Mouse (Mus musculus) urinary bladder, postnatal 10 days (tissue): ENCODE results near the gene Nynrin.

Experiments used
- DNase-seq: peaks from one replicate; pipeline ENCODE4 v3.0.0; 2022; ENCODE audit warnings: low spot score

Gene Nynrin

DNA sequence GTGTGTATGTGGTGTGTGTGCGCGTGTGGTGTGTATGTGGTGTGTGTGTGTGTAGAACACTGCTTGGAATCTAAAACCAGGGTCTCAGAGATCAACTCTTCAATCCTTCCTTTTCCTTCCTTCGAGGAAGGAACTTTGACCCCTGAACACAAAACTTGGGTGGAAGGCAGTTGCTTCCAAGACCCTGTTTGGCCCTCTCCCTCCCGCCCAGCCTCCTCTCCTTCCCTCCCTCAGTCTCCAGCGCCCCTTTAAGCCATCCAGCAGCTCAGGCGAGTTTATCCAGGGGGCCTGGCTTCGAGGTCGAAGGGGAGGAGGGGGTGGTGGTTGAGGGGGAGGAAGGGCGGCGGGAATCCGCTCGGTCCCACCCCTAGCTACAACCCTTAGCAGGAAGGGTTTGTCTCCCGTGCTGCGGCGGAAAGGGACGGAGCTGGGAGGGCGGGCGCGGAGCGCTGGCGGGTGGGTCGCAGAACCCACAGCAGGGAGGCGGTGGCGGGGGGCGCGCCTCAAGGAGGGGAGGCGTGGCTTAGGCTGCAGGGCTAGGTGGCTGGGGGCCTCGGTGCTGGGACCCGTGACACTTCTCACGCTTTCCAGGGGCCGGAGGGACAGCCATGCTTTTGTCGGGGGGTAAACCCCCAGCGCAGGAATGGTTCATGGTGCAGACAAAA lies at the start of gene Nynrin:
TSS of gene Nynrin (plus strand) at position 390 of the 665 bp plus-strand sequence.
- DNase-seq = no peak

DNA sequence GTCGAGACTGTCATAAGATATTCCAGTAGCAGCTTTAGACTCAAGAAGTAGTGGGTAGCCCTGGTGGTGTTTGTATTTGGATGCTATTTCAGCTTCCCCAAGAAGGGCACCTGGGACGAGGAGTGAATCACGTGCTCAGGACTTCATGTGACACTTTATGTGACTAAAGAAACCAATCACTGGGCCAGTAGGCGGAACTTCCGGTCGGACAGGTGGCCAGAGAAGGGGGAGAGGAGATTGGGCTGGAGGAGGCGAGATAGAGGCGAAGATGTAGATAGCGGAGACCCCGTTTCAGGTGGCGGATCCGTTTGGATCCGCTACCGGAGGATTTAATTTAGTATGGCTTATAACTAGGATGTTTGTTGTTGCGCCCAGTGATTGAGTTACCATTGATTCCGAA lies 38.9 kb upstream of the Nynrin start:
- no peak for DNase-seq

- no peak for DNase-seq
These were observed 38.5 kb upstream of the Nynrin start for GRCm38 (mm10) chr14:55815310-55815751.

DNA sequence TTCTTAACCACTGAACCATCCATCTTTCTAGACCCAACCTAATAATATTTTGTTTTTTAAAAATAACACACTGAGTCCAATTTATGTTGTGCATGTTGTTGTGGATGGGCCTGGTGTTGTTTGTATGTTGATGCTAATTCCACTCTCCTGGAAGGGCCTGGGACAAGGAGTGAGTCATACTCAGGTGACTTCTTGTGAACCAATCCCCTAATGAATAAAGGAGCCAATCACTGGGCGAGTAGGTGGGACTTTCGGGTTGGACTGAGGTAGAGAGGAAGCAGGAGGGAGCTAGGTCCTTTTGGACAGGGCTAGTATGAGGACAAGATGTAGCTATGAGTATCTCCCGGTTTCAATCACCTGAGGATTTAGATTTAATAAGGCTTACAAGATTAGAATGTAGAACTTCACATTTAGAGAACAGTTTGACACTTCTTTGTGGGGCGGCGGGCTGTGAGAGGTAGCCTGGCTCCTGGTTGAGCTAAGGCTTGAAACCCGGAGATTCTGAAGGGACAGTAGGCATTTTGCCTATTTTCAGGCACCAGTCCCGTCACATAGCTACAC lies 33.9 kb upstream of the Nynrin start:
- no peak for DNase-seq

DNA sequence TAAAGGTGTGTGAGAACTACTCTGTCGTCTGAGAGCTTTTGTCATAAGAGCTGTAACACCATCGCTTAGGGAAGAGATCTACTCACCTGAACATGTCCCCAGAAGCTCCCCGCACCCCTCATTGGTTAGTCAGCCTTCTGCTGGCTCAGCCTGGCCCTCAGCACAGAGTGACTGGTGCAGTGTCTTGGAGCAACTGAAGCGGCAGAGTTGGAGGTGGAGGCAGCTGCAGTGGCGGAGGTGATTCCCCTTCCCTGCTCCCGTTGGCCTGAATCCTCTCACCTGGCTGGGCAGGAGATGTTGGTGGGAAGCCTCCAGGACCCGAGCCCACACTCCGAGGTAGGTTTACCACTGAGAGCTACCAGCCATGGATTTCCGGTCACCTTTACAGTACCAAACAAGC lies 33.2 kb upstream of the Nynrin start:
- no peak for DNase-seq

DNA sequence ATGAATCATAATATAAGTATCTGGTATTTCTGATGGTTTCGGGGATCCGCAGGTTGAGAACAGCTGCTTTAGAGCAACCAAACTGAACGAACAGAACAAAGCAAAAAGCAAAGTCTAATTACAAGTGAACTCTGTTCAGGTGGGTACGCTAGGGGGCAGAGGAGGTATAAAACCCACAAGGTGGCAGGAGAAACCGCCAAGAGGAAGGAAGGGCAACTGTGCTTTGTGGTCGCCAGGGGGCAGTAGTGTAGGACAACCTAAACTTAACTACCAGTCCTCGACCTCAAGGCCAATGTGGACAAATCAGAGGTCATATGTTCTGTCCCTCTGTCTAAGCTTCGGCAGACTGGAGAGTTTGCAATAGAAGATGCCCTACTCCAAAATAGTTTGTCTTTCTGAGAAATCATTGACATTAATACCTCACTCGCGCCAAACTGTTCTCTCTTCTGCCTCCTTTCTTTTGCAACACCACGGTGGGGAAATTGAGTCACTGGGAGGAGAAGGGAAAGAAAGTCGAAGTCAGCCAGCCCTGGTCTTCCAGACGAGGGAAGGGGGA lies 31.3 kb upstream of the Nynrin start:
- DNase-seq = no peak

DNA sequence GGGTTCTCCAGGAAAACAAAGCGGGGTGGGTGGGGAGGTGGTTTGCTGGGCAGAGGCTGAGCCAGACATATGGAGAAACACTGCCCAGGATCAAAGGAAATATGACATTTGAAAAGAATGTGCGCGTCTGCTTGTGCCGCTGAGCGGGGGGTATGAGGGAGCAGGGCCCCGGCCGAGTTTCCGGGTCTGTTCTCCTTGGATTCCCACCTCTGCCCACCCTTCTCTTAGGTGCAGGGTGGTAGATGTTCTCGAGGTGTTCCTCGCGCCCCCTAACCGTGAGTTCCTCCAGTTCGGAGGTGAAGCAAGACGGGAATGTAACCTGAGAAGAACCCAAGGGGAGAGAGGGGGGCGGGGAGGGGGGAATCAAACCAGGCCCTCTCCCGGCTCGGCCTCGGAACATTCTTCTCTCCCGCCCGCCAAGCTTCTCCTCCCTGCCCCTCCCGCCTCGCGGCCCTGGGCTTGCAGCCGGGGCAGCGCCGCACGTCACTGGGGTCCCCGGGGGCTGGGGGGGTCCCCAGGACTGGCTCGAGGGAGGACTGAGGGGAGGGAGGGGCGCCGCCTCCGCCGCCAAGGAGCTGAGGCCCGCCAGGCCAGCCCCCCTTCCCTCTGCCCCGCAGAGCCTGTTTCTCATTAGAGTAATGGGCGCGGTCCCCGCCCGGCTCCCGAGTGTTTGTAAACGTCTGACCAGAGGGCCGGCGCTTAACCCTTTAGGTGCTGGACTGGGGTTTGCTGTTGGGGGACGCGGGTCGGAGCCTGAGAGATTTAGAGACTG lies 30.6 kb upstream of the Nynrin start, which contains the start of gene Nfatc4:
TSS of gene Nfatc4 (plus strand) at position 154 of the 772 bp plus-strand sequence.
- peak; percentile 79 for DNase-seq

- no peak for DNase-seq
These were observed 29.8 kb upstream of the Nynrin start for GRCm38 (mm10) chr14:55824001-55824480.

DNA sequence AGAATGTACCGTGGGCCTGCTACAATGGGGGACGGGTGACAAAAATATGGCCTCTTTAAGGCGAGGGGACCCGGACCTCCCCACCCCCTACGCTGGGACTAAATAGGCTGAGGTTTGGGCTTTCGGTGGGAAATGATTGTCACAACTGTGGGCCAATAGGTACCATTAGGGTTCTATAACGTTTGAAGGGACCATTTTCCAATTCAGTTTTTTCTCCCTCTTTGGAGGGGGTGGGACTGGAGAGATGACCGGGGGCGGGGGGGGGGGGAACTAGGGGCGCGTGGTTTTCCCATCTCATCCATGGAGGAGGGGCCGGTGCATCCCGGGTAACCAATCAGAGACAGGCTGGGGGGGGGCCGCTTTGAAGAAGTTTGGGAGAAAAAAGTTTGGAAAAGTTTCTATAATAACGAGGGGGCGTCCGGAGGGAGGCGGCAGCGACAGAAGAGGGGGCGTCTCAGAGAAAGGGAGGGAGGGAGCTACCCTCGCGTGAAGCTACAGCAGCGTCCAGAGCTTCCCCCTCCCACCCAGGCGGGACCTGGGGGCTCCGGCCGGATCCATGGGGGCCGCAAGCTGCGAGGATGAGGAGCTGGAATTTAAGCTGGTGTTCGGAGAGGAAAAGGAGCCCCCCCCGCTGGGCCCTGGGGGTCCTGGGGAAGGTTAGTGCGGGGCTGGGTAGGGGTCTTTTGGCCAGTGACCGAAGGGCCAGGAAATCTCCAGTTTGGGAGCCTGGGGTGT lies 29.2 kb upstream of the Nynrin start:
- no peak for DNase-seq

- no peak for DNase-seq
These were observed 28.4 kb upstream of the Nynrin start for GRCm38 (mm10) chr14:55825216-55826051.

DNA sequence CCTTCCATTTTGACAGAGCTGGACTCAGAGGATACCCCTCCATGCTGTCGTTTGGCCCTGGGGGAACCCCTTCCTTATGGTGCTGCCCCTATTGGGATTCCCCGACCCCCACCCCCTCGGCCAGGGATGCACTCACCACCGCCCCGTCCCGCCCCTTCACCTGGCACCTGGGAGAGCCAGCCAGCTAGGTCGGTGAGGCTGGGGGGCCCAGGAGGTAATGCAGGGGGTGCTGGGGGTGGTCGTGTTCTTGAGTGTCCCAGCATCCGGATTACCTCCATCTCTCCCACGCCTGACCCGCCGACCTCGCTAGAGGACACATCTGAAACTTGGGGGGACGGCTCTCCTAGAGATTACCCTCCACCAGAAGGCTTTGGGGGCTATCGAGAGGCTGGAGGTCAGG lies 27.7 kb upstream of the Nynrin start:
- no peak for DNase-seq

- no peak for DNase-seq
These were observed 27.1 kb upstream of the Nynrin start for GRCm38 (mm10) chr14:55826551-55827340.

- no peak for DNase-seq
These were observed 25.0 kb upstream of the Nynrin start for GRCm38 (mm10) chr14:55828716-55829263.

GRCm38 (mm10) chr14:55829854-55830253 lies 24.0 kb upstream of the Nynrin start:
- no peak for DNase-seq

DNA sequence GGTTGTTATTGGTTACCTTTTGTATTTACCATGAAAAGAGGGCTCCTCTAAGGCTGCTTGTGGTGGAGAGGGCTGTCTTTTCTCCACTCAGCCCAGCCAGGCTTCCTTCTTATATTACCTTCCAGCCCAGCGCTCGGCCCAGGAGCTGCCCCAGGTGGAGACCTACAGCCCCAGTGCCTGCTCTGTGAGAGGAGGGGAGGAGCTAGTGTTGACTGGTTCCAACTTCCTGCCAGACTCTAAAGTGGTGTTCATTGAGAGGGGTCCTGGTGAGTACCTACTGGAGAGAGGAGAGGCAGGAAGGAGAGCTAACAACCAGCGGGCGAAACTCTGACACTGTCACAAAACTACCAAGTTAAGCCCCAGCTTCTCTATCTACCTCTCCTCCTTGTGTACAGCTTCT lies 23.5 kb upstream of the Nynrin start:
- no peak for DNase-seq

GRCm38 (mm10) chr14:55833126-55833525 lies 20.7 kb upstream of the Nynrin start:
- no peak for DNase-seq

DNA sequence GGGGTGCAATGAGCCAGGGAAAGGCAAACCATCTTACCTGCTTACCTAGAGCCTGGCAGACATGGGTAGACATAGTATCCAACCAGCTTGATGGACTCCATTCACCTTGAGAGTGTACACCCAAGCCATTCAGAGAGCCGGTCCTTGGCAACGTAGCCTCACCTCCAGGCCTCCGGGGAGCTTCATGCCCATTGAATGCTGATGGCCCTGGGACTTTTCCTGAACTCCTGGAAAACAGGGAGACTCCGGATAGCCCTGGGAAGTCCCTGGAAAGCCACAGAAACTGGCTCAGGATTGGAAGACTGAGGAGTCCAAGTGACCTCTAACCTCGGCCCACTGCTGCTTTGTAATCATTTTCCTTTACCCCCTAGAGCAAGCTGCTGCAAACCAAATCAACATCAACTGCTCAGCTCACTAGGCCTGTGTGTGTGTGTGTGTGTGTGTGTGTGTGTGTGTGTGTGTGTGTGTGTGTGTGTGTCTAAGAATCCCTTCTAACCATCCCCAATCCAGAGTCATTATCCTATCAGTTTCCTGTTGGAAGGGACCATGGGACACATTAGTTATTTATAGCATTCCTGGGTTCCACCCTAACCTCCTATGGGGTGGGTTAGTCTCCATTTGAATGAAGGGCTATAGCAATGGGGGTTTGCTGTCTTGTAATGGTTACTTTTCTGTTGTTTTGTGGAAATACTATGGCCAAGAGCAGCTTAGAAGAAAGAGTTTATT lies 18.8 kb upstream of the Nynrin start:
- DNase-seq = no peak

DNA sequence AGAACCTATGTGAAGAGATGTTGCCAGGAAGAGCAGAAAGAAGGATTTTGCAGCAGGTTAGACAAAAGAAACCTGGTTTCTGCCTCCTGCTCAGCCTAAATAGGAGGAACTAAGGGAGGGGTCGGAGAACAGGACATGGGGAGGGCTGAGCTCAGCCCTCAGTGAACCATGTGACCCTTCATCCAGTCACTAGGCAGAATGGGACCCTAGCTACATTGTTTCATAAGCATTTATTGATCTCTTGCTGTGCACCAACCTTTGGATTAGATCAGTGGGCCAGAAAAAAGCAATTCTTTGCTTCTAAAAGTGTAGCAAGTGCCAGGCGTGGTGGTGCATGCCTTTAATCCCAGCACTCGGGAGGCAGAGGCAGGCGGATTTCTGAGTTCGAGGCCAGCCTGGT lies 15.5 kb upstream of the Nynrin start:
- DNase-seq = no peak

- DNase-seq = no peak
These were observed 15.1 kb upstream of the Nynrin start for GRCm38 (mm10) chr14:55838740-55839139.
